Mouse (Mus musculus): ENCODE data around the gene Cyp2t4.

Cyp2t4 gene

DNA sequence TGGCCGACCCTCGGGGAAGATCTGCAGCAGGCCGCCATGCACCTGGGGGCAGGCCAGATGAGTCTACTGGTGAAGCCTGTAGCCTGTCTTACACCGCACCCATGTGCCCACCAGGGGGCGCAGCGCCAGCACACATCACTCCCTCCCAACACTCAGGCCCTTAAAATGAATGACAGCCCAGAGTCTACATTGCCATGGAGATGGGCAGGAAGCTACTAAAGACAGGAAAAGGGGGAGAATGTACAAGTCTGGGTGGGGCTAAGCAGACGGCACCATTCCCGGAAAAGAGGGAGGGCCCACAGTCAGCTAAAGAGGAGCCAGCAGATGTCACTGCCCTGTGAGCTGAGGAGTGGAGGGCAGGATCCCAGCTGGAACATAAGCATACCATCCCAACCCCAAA, 6.4 kb downstream of the Cyp2t4 start:
- ATAC-seq (ENCODE audit: insufficient number of reproducible peaks, low FRiP score, low TSS enrichment), result peak; percentile 67; the same call in 1 of the 2 replicates

DNA sequence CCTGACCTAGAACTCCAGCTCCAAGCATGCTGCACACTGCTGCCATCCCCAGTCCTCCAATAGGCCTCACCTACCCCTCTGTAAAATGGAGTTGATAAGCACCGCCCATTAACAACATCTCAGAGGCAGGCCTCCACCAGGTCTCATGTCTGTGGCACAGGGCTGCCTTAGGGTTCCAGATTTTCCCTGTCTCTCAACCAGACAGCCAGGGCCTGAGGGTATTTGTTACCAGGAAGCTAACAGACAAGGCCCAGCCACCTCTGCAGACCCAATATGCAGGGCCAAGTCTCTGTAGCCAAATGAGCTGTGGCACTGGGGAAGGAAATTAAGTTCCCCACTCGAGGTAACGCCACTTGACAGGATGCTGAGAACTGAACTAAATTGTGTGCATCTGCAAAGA, 7.4 kb downstream of the Cyp2t4 start:
- ATAC-seq (ENCODE audit: insufficient number of reproducible peaks, low FRiP score, low TSS enrichment), result no peak

DNA sequence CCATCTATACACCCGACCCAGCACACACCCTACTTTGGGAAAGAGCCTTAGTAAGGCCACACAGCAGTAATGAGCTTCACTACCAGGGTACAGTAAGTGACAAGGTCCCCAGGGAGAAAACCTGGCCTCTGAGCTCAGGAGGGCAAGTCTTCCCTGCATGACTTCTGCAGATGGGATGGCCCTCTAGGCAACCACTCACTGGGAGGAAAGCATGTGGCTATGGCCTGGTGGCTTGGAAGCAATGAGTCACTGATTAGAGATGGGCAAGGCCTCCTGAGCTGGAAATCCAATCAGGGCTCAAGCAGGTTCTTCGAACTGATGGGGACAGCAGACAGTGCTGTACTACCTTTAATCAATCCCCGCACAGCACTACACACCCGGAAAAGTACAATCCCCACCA, 8.2 kb downstream of the Cyp2t4 start:
- no peak for ATAC-seq (ENCODE audit: insufficient number of reproducible peaks, low FRiP score, low TSS enrichment)

DNA sequence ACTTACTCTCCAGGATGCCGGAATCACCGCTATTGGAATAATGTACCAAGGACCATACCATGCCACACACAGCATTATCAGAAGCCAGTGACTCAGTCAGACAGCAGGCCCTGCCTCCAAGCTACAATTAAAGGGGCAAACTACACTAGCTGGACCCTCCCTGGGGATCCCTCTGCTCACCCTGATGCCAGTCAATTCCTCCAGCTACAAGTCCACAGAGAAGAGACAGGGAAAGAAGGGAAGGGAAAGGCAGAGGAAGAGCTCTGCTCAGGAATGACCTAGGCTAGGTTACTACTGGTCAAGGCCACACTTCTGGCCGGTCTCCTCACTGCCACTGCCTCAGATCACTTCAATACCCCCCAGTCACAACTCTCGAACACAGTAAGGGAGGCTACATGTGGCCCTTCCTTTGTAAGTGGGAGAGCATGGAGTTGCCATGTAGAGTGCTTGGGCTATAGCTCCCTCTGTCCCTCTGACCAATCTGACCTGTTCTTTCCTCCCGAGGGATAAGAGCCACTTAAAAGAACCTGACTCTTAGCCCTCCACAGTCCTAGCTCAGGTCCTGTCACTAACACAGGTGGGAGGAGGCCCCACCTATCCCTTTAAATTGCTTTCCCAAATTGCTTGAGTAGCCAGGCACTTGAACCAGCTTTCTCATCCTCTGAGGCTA, 9.4 kb downstream of the Cyp2t4 start:
- no peak for ATAC-seq (ENCODE audit: insufficient number of reproducible peaks, low FRiP score, low TSS enrichment)

DNA sequence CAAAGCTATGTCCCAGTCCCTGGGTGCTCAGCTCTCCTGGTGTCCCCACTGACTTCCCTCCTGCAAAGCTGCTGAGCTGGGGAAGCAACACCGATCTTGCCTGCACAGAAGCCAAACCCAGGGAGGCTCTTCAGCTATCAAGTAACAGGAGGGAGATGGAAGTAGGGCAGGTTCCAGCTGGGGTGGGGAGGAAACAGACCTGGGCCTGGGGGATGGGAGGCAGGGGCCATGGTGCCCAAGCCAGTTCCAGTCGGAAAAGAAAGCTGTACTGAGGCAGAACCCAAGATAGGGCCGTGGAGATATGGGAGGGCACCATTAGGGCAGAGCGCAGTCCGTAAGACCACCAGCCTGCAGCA, 9.9 kb downstream of the Cyp2t4 start:
- no peak for ATAC-seq (ENCODE audit: insufficient number of reproducible peaks, low FRiP score, low TSS enrichment)

DNA sequence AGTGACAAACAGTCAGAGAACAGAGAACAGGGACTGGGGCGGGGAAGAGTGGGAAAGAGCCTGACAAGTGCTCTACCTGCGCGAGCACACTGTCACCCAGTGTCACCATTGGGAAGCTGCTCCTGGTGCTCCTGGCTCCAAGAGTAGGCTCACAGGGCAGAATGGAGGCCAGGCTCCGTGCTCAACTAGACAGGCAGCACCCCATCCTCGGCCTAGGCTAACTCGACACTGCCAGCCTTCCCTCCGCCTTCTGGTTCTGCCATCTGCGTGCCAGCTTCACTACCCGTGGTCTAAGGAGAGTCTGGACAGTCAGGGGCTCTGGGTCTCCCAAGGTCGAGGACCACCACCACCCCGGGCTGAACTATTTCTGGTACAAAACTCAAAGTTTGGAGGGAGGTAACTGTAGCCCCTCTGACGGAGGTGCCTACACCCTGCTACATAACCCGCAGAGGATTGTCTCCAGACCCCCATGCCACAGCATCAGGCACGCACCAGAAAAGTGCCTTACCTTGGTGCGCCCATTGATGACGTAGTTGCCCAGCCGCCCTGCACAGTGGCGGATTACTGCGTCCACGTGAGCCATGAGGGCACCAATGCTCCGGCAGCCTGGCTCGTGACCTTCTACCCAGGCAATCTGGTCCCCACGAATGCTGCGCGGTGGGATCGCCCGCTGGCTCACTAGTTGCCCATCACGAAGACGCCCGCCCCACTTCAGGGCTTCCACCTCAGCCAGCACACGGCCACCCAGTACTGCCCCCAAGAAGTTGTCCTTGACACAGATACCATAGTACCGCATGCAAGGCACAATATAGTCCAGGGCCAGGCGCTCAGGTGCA, 10.8 kb downstream of the Cyp2t4 start:
- ATAC-seq (ENCODE audit: insufficient number of reproducible peaks, low FRiP score, low TSS enrichment), result no peak

DNA sequence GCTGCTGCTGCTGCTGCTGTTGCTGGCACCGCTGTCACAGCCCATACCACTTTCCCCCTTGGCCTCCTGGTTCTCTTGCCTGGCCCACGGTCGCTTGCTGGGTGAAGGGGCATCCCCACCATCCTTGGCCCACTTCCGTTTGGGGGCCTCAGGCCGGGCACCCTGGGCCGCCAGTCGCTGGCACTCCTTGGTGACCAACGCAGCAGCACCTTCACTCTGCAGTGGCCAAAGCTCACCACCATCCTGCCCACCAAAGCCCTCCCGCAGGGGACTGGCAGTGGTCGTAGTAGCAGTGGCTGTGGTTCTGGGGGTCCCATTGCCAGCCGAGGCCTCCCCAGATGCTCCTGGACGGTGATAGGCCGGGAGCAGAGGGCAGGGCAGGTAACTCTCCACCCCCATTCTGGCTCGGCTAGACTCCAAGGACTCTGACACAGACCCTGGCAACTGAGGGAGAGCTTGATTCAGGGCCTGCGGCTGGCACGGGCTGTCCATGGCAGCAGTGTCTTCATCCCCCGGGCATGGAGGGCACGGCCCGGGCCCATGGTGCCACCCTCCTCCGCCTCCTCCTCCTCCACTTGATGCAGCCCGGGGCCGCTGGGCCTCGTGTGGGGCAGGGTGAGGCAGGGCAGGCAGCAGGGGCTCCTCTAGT, 11.6 kb downstream of the Cyp2t4 start:
- no peak for ATAC-seq (ENCODE audit: insufficient number of reproducible peaks, low FRiP score, low TSS enrichment)

DNA sequence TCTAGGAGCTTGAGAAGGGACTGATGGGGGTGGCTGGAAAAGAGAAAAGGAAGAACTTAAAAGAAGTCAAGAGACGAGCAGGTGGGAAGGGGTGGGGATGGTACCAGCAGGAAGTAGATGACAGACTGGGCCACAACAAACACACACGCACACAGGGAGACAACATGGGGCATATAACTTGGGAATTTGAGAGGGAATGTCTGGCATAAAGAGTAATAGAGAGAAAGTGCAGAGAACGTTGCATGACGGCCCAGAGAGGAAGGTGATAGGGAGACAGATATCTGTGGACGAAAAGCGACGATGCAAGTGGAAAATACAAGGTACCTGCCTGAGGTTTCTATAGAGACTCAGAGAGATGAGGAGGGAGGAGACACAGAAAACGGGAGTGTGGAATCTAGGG, 12.2 kb downstream of the Cyp2t4 start:
- ATAC-seq (ENCODE audit: insufficient number of reproducible peaks, low FRiP score, low TSS enrichment), result no peak

DNA sequence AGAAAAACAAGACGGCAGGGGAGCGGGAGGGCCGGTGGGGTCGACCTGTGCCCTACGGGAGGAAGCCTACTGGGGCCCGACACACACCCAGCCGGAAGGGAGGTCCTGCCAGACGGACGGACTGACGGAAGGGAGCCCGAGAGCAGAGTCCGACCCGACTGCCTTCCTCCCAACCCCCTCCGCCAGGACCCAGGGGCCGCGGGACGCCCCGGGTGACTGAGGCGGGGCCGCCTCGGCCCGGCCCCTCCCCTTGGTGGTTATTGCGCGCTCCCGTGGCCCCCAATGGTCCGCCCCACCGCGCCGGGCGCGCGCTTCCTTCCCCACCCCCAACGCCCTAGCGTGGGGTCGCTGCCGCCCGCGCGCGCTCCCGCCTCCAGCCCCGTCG, 12.7 kb downstream of the Cyp2t4 start:
- ATAC-seq (ENCODE audit: insufficient number of reproducible peaks, low FRiP score, low TSS enrichment), result peak; percentile 24; the same call in 1 of the 2 replicates

DNA sequence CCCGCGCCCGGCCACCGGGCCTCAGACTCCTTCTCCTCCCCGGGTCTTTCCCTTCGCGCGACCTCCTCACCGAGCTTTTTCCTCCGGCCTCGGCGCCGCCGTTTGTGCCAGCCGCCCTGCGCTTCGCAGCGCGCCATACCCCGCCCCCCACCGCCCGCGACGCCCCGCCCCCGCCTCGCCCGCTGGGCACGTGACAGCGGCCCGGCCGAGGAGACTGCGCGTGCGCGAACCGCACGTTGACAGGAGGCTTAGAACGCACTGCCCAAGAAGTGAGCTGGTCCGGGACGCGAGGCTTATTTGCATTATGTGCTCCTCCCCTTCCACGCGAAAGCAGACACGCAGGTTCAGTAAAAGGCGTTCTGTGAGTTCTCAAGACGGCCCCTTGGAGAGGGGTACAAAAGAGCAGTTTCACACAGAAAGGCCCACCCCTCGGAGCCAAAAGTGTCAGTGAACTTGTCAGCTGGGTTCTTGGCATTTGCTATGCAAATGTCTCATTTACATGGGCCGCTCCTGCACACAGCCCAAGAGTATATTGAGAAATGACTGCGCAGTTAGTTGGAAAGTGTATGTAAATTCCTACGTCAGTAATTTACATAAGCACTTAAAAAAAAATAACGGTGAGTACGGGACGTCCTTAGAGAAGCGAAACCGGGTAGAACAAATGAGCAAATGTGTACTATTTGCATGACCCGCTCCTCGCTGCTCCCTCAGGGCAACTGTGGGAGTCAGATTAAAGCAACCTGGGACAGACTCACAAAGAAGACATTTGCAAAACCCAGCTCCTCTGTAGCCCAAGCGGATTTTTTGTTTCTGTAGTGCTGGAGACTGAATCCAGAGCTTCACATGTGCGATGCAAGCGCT, 13.3 kb downstream of the Cyp2t4 start, which contains the start of gene Egln2:
Egln2 (minus strand) TSS at position 189 of the 861 bp plus-strand sequence.
- ATAC-seq (ENCODE audit: insufficient number of reproducible peaks, low FRiP score, low TSS enrichment), result peak; percentile 73; the same call in 1 of the 2 replicates

DNA sequence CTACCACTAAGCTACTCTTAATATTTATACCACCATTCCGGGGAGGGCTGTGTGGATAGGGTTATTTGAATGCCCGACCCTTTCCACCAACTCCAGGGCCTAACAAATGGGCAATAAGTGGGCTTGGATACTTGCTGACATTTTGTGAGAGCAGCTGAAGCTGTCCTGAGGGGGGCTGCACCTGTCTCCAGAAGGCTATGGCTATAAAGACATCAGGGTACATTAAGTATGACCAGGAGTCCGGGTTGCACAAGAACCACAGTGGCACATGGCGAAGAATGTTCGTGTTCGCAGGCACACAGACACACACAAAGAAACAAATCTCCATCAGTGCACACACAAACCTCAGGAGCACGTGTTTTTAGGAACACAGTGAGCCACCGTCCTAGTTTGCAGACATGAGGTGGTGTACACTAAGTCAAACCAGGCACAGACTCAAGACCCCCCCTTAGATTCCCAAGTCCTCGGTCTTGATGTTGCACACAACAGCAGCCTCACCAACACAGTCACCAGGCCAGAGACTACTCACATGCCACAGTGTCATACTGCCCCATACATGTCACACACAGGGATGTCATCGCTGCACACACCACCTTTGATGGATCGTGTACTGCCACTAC, 14.1 kb downstream of the Cyp2t4 start:
- no peak for ATAC-seq (ENCODE audit: insufficient number of reproducible peaks, low FRiP score, low TSS enrichment)

DNA sequence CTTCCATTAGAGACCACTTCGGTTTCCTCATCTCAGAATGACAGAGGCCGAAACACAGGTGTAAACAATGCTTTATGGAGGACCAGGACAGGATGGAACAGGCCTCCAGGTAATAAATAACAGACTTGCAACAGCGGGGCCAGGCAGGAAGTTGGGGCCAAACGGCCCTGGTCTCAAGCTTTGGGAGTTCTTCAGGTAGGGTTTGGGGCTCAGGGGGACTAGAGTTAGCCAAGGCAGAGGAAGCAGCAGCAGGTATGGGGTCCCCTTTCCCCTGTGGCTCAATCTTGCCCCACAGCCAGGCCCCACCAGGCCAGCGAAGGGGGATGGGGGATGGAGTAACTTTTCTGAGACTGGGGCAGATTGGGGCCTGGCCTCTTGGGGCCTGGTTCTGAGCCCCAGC, 14.9 kb downstream of the Cyp2t4 start:
- ATAC-seq (ENCODE audit: insufficient number of reproducible peaks, low FRiP score, low TSS enrichment), result no peak

DNA sequence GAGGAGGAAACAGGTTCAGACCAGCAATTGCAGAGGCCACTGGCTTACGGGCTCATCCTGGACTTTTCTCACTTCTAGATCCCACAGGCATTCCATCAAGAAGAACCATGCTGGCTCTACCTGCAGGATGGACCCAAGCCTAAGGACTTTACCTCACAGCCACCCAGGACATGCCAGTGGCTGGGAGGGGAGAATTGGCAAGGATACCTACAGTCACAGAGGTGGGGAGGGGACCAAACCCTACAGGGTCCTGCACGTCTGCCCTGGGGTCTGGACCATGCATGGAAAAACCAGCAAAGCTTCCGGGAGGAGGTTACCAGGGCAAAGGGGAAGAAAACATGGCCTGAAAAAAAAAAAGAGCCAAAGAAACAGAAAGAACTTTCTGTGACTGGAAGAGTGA, 17.5 kb downstream of the Cyp2t4 start:
- ATAC-seq (ENCODE audit: insufficient number of reproducible peaks, low FRiP score, low TSS enrichment), result no peak

DNA sequence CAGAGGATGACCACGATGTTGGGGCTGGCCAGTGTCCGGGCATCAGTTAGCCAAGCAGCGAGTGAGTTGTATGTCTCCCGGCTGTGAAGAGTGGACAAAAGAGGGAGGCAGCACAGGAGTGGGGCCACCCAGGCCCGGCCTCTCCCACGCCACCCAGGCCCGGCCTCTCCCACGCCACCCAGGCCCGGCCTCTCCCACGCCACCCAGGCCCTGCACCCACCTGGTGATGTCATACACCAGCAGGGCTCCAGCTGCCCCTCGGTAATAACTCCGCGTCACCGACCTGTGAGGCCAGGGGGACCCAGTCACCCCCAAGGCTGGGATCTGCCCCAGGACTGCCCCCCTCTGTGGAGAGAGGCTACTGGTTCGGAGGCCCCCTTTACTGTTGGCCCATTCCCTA, 21.0 kb downstream of the Cyp2t4 start:
- ATAC-seq (ENCODE audit: insufficient number of reproducible peaks, low FRiP score, low TSS enrichment), result no peak

DNA sequence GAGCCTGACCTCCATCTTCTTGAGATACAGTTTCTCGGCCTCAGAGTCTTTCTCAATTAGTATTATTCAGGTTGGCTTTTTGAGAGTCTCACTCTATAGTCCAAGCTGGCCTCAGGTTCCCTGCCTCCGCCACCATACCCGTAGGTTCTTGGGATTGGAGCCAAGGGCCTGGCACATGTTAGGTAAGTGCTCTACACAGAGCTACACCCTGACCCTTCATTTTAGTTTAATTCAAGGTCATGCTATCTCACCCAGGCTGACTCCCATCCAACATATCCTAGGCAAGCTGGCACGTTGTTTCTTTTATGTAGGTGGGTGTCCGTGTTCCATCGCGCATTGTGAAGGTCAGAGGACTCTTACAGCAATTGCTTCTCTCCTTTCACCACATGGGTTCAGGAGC, 21.4 kb downstream of the Cyp2t4 start:
- ATAC-seq (ENCODE audit: insufficient number of reproducible peaks, low FRiP score, low TSS enrichment), result no peak

DNA sequence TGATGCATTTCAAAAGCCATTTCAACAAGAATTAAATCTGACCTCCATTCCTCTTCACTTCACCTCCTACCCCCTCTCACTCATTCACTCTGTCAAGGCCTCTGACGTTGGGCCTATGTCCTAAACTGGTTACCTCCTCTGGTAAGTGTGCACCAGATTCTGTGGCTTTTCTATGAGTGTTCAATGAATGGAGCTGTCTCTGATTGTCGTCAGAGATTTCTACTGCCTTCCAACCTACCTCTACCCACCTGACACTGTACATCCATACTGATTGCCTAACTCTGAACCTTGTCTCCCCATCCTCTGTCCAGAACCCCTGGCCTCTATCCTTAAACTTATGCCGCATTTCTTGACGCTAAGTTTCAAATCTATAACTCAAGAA, 24.4 kb downstream of the Cyp2t4 start:
- ATAC-seq (ENCODE audit: insufficient number of reproducible peaks, low FRiP score, low TSS enrichment), result 0 out of 2 replicates have a peak, but pooled peaks have one; percentile 7

DNA sequence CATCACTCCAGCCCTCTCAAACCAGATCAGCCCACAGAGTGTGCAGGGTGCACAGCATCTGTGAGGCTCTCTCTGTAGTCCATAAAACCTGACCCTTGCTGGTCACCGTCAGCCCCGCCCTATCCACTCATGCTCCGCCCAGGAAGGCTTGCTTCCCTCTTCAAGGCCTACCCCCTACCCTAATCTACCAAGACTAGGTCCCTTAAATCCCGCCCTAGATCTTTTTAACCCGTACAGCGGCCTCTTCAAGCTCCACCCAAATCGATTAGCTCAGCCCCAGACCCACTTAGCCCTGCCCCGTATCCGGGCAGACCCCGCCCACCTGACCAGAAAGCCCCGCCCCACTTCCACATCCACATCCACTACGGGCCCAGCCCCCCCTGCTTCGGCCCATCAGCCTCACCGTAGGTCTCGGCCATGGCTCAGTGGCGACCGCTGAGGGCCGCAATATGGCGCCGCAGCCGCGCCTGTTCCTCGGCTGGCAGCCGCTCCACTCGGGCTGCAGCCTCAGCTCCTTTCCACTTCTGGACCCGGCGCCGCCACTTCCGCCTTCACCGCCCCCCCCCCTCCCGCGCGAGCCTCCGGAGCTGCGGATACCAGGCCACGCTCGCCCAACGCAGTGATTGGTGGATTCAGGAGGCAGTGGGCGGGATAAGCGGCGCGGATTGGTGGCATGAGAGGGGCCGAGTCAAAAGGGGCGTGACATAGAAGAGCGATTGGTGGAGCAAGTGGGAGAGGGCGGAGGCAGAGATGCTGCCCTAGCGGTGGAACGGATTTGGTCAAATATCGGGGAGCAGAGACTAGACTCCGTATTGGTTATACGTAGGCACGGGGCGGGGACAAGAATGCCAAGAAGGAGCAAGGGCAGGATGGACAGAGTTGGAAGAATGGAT, 25.1 kb downstream of the Cyp2t4 start, which contains the start of gene Rab4b:
Rab4b (minus strand) TSS at position 573 of the 893 bp plus-strand sequence.
- peak; percentile 97 for ATAC-seq (ENCODE audit: insufficient number of reproducible peaks, low FRiP score, low TSS enrichment)

DNA sequence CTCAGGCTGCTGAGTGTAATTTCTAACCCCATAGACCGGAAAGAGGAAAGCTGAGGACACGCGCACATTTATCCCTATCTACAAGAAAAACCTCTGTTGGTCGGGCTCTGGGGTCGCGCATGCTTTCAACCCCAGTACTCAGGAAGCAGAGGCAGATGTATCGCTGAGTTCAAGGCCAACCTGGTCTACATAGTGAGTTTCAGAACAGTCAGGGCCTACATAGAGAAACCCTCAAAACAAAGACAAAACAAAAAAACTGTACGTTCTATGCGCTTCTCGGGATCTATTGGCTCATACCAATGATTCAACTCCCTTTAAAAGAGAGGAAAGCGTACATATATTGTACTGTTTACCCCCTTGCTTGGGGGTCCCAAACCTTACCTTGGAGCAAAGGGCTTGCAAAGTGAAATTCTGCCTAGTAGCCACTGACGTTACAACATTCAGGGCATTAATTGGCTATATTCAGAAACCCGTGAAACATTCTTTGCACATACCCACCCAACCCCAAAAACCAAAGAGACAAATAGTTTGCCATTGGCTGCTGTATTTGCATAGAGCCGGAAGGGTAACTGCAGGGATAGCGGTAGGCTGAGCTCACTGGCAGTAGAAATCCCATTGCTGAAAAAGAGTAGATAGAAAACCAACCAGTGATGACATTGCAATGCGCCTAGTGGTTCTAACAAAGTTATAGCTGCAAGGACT, 25.9 kb downstream of the Cyp2t4 start:
- no peak for ATAC-seq (ENCODE audit: insufficient number of reproducible peaks, low FRiP score, low TSS enrichment)
